Mouse (Mus musculus): ENCODE data around the gene Fam53b. TPM values are rescaled to one million over a fixed set of nuclear protein-coding genes. Genes with fewer than 3 reads are reported as not detected.

The Fam53b gene
- total and polyA plus RNA-seq, 3 experiments = 15.6 to 30.9 (median 22.1) TPM

DNA sequence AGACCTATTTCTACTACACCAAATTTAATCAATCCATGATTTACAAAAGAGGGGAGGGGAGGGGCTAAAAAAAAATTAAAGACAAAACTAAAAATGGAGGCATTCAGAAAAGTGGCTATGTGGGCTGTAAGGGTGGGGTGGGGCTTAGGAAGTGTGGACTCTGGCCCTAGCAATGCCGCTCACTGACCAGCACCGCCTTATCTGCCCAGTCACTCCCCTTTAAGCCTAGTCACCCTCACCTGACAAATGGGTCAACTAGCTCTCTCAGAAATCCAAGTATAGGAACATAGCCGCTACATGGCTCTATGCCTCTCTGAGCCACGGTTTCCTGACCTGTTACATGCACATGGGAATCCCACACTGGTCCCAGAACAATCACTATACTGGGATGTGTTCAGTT lies 26.7 kb downstream of the Fam53b start:
- dilution Hi-C loops (cut with MboI; ENCODE audit: extremely low pct_ligation_motif_present, extremely low pct_unique_long_range_greater_than_20kb, low sequenced_read_pairs) = no loop called here
- Histone ChIP-seq H3K36me3 (replicated peaks in 1 of 2; ENCODE audit: control insufficient read depth in 1 of 2, insufficient read depth in 1 of 2, low read length in 1 of 2) (peaks cover 7 to 64% of the 10 kb centered on the region in 2 experiments), H3K79me2 (replicated peaks; ENCODE audit: control insufficient read depth, extremely low read depth, insufficient read depth, poor library complexity, severe bottlenecking) (peaks cover 15% of the 10 kb centered on the region), H3K4me3 (replicated peaks in 1 of 3; ENCODE audit: low read depth in 2 of 3, low read length in 2 of 3, poor library complexity in 1 of 3) (no peak overlapping the region), H3K4me1 (ENCODE audit: control insufficient read depth in 1 of 2, insufficient read depth in 2 of 2) (peaks cover 32 to 91% of the 10 kb centered on the region in 2 experiments), H3K9me3 (replicated peaks; ENCODE audit: low read length) (no peaks in the 10 kb centered on the region), H3K9ac (ENCODE audit: insufficient read depth, low read depth) (no peak overlapping the region), H3K4me2 (ENCODE audit: insufficient read depth, low read depth, poor library complexity, severe bottlenecking) (no peak overlapping the region), H3K27ac (ENCODE audit: insufficient read depth, low read depth) (no peak overlapping the region), H3K27me3 (replicated peaks) (no peaks in the 10 kb centered on the region)
- TF ChIP-seq TBP (conservative IDR thresholded peaks at IDR 0.05; ENCODE audit: low read depth, low read length) (no peak), ETS1 (conservative IDR thresholded peaks at IDR 0.05; ENCODE audit: low read depth, low read length) (no peak), BHLHE40 (IDR thresholded peaks at IDR 0.05; ENCODE audit: low read depth, low read length) (no peak), TCF12 (IDR thresholded peaks at IDR 0.05; ENCODE audit: low read depth, low read length) (no peak), MEF2A (IDR thresholded peaks at IDR 0.05; ENCODE audit: borderline replicate concordance, low read depth, low read length) (no peak), MAZ (IDR thresholded peaks at IDR 0.05; ENCODE audit: low read depth, low read length) (no peak), CTCF (conservative IDR thresholded peaks at IDR 0.05 in 1 of 2, IDR thresholded peaks at IDR 0.05 in 1 of 2; ENCODE audit: low read depth in 2 of 2, low read length in 2 of 2) (no peak), JUN (IDR thresholded peaks at IDR 0.05; ENCODE audit: insufficient read depth, low read depth, low read length) (no peak), IRF4 (IDR thresholded peaks at IDR 0.05; ENCODE audit: low read depth, low read length) (no peak), POLR2A (IDR thresholded peaks at IDR 0.05; ENCODE audit: low read depth, low read length) (no peak), MYC (IDR thresholded peaks at IDR 0.05; ENCODE audit: low read depth, low read length) (no peak), PAX5 (IDR thresholded peaks at IDR 0.05; ENCODE audit: low read length) (no peak)
- no peak for DNase-seq (ENCODE audit: extremely low read depth)
- in situ Hi-C loops (cut with MboI; ENCODE audit: low pct_ligation_motif_present, low pct_unique_long_range_greater_than_20kb, low sequenced_read_pairs) = no loop called here

- no peak for TF ChIP-seq SIN3A (IDR thresholded peaks at IDR 0.05; ENCODE audit: low read length)
- no peak for TF ChIP-seq GABPA (IDR thresholded peaks at IDR 0.05; ENCODE audit: insufficient replicate concordance, low read depth, low read length)
- TF ChIP-seq E2F4 (IDR thresholded peaks at IDR 0.05; ENCODE audit: insufficient replicate concordance, low read depth, low read length) = no peak
- TF ChIP-seq IRF4 (IDR thresholded peaks at IDR 0.05; ENCODE audit: low read depth, low read length) = no peak
- TF ChIP-seq USF1 (IDR thresholded peaks at IDR 0.05; ENCODE audit: low read depth, low read length) = no peak
- TF ChIP-seq KAT2A (IDR thresholded peaks at IDR 0.05; ENCODE audit: insufficient replicate concordance, low read length) = no peak
- TF ChIP-seq ZNF384 (IDR thresholded peaks at IDR 0.05; ENCODE audit: low read depth, low read length) = no peak
- TF ChIP-seq JUN (IDR thresholded peaks at IDR 0.05; ENCODE audit: insufficient read depth, low read depth, low read length) = no peak
- no peak for TF ChIP-seq RCOR1 (conservative IDR thresholded peaks at IDR 0.05; ENCODE audit: low read depth, low read length)
- no peak for TF ChIP-seq MXI1 (IDR thresholded peaks at IDR 0.05; ENCODE audit: low read depth, low read length)
- no peak for TF ChIP-seq MAFK (IDR thresholded peaks at IDR 0.05; ENCODE audit: insufficient replicate concordance, low read length)
- TF ChIP-seq PAX5 (IDR thresholded peaks at IDR 0.05; ENCODE audit: low read length) = no peak
- in situ Hi-C loops (cut with MboI; ENCODE audit: low pct_ligation_motif_present, low pct_unique_long_range_greater_than_20kb, low sequenced_read_pairs) (no loop called here), dilution Hi-C loops (cut with MboI; ENCODE audit: extremely low pct_ligation_motif_present, extremely low pct_unique_long_range_greater_than_20kb, low sequenced_read_pairs) (no loop called here)
- Histone ChIP-seq H3K79me2 (replicated peaks; ENCODE audit: control insufficient read depth, extremely low read depth, insufficient read depth, poor library complexity, severe bottlenecking) (peaks cover 11% of the 10 kb centered on the region; the same call in 1 of the 2 replicates), H3K9me3 (replicated peaks; ENCODE audit: low read length) (no peaks in the 10 kb centered on the region), H3K4me1 (ENCODE audit: control insufficient read depth in 1 of 2, insufficient read depth in 2 of 2) (peaks cover 32 to 91% of the 10 kb centered on the region in 2 experiments), H3K9ac (ENCODE audit: insufficient read depth, low read depth) (no peak overlapping the region), H3K36me3 (replicated peaks in 1 of 2; ENCODE audit: control insufficient read depth in 1 of 2, insufficient read depth in 1 of 2, low read length in 1 of 2) (peaks cover 7 to 64% of the 10 kb centered on the region in 2 experiments), H3K4me2 (ENCODE audit: insufficient read depth, low read depth, poor library complexity, severe bottlenecking) (no peak overlapping the region), H3K27me3 (replicated peaks) (no peaks in the 10 kb centered on the region), H3K27ac (ENCODE audit: insufficient read depth, low read depth) (no peak overlapping the region), H3K4me3 (replicated peaks in 1 of 3; ENCODE audit: low read depth in 2 of 3, low read length in 2 of 3, poor library complexity in 1 of 3) (no peak overlapping the region)
- no peak for DNase-seq (ENCODE audit: extremely low read depth)
Observed at GRCm38 (mm10) chr7:132786522-132786921, 27.2 kb downstream of the Fam53b start.

Measured in CH12.LX (cell line).